Mouse (Mus musculus): Measurements from ENCODE around the gene Ripor2.

DNA sequence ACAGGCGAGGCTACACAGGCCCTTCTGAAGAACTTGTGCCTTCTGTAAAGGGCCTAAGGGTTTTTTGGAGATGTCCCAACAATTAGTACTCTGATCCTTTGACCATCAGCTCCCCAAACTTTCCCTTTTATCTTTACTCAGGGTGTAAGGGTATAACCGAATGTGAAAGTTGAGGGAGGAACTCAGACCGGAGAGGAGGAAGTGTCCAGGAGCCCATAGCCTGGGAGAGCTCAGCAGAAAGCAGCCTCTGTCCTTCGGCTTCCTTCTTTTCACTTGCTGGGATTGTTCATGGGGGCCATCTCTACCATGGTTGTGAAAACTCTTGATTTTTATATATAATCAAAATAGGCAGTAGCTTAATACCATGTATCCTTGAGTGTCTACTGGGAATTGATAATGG, 116.8 kb downstream of the Ripor2 start:
- TF ChIP-seq POLR2A (IDR thresholded peaks at IDR 0.05; ENCODE audit: insufficient read depth, low read depth, low read length) (no peak), CTCF (IDR thresholded peaks at IDR 0.05; ENCODE audit: insufficient read depth, low read depth, low read length) (no peak)
